Mouse (Mus musculus) MEL-GATA-1-ER (cell line): ENCODE data around the gene Tmem30c.

Experiments used
- DNase-seq: peaks from one replicate; pipeline ENCODE4 v3.0.0-alpha.2; 2012; ENCODE audit warnings: low read depth; ENCODE audit errors: extremely low read depth

Tmem30c gene

GRCm38 (mm10) chr16:57292765-57293164 lies at the start of gene Tmem30c:
TSS of gene Tmem30c (minus strand) at chr16:57292865.
- DNase-seq = no peak

GRCm38 (mm10) chr16:57340613-57340898 lies 47.9 kb upstream of the Tmem30c start:
- no peak for DNase-seq

GRCm38 (mm10) chr16:57339765-57340612 lies 47.3 kb upstream of the Tmem30c start:
- no peak for DNase-seq

- no peak for DNase-seq
Measured at GRCm38 (mm10) chr16:57336770-57337423, 44.2 kb upstream of the Tmem30c start.

- DNase-seq = no peak
Measured at GRCm38 (mm10) chr16:57332301-57332700, 39.6 kb upstream of the Tmem30c start.

- no peak for DNase-seq
Measured at GRCm38 (mm10) chr16:57330111-57330510, 37.4 kb upstream of the Tmem30c start.

GRCm38 (mm10) chr16:57329028-57329427 lies 36.4 kb upstream of the Tmem30c start:
- no peak for DNase-seq

GRCm38 (mm10) chr16:57326996-57327395 lies 34.3 kb upstream of the Tmem30c start:
- no peak for DNase-seq

GRCm38 (mm10) chr16:57319284-57320124 lies 26.8 kb upstream of the Tmem30c start:
- DNase-seq = no peak

- no peak for DNase-seq
Measured at GRCm38 (mm10) chr16:57318637-57319125, 26.0 kb upstream of the Tmem30c start.

- no peak for DNase-seq
Measured at GRCm38 (mm10) chr16:57317882-57318636, 25.4 kb upstream of the Tmem30c start.

GRCm38 (mm10) chr16:57317127-57317526 lies 24.5 kb upstream of the Tmem30c start:
- DNase-seq = peak; percentile 1

- DNase-seq = no peak
Measured at GRCm38 (mm10) chr16:57315026-57315425, 22.4 kb upstream of the Tmem30c start.

GRCm38 (mm10) chr16:57314236-57314635 lies 21.6 kb upstream of the Tmem30c start:
- no peak for DNase-seq

GRCm38 (mm10) chr16:57313487-57313886 lies 20.8 kb upstream of the Tmem30c start:
- no peak for DNase-seq

GRCm38 (mm10) chr16:57312130-57312529 lies 19.5 kb upstream of the Tmem30c start:
- no peak for DNase-seq

- no peak for DNase-seq
Measured at GRCm38 (mm10) chr16:57305463-57305862, 12.8 kb upstream of the Tmem30c start.

- no peak for DNase-seq
Measured at GRCm38 (mm10) chr16:57303716-57304115, 11.1 kb upstream of the Tmem30c start.

- DNase-seq = no peak
Measured at GRCm38 (mm10) chr16:57302792-57303698, 10.4 kb upstream of the Tmem30c start.

- no peak for DNase-seq
Measured at GRCm38 (mm10) chr16:57301512-57302115, 8.9 kb upstream of the Tmem30c start.
